Mouse (Mus musculus) lung, postnatal 4 days (tissue): ENCODE data around the gene Nat8f4.
"Not testable (repeated sequence)": the region's sequence is repeated elsewhere in the genome, so short reads cannot be mapped to it uniquely, and the experiment has no call there.

ENCODE experiments used
- DNase-seq, 2 experiments: peaks; one replicate each; pipeline ENCODE4 v3.0.0; 2021

Nat8f4 gene

DNA sequence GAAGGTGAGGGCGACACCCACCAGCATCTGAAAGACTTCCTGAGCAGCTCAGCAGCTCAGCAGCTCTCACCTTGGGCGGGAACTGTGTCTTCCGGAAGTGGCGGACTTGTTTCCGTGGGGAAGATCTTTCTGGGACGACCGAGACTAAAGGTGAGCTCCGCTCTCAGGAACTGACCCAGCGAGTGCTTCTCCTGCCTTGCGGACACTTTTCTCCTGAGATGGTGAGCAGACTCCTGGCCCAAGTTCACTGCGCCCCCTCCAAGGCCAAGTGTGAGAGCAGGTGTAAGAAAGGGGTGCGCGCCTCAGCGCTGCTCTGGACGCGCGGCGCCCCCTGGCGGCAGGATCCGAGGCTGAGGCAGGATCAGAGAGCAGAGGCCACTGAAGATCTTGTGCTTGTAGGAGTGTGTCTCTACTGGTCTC is at the start of gene Nat8f4:
Nat8f4 (minus strand) TSS at position 243 of the 420 bp plus-strand sequence.
- peak; percentile 77 to 82 for DNase-seq

DNA sequence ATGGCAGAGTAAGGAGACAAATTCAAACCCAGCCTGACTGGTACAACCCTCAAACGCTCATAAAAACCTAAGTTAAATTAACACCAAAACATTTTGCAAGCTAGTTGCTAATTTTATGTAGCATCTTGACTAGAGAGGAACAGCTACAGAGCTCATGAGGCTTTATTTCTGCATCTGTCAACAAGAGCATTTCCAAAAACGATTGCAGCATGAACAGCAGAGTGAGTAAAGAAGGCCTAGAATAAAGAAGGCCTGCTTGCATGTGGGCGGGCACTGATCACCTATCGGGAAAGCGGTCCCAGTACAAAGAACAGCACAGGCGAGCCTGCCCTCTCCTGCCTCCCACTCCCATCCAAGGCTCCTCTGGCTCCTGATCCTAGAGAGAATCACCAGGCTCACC is 43.9 kb upstream of the Nat8f4 start:
- DNase-seq: no peak

DNA sequence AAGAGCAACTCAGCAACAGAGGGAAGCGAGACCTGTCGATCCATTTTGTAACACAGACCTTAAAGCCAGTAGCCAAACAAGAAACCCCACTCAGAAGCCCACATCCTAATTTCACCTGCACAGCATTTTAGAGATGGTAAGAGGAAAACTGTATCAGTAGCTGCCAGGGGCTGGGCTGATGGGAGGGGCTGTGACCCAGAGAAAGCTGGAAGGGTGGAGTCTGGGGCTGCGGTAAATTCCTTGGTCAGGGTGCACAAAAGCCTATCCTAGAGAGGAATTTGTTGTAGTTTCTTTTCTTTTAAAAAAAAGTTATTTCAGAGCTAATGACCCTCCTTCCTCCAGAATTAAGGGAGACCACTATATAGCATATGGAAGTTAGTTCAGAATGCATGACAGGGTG is 37.8 kb upstream of the Nat8f4 start:
- DNase-seq: no peak

DNA sequence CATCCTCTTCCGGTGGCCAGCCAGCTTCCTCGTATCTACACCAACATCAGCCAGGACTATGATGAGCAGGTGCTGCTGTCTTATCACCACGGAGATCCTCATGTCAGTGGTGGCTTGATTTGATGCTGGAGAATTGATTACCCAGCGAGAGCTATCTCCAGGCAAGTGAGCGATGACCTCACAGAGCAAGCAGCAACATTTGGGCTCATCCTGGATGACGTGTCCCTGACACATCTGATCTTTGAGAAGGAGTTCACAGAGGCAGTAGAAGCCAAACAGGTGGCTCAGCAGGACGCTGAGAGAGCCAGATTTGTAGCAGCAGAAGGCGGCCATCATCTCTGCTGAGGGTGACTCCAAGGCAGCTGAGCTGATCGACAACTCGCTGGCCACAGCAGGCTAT is 34.0 kb upstream of the Nat8f4 start:
- DNase-seq: no peak

DNA sequence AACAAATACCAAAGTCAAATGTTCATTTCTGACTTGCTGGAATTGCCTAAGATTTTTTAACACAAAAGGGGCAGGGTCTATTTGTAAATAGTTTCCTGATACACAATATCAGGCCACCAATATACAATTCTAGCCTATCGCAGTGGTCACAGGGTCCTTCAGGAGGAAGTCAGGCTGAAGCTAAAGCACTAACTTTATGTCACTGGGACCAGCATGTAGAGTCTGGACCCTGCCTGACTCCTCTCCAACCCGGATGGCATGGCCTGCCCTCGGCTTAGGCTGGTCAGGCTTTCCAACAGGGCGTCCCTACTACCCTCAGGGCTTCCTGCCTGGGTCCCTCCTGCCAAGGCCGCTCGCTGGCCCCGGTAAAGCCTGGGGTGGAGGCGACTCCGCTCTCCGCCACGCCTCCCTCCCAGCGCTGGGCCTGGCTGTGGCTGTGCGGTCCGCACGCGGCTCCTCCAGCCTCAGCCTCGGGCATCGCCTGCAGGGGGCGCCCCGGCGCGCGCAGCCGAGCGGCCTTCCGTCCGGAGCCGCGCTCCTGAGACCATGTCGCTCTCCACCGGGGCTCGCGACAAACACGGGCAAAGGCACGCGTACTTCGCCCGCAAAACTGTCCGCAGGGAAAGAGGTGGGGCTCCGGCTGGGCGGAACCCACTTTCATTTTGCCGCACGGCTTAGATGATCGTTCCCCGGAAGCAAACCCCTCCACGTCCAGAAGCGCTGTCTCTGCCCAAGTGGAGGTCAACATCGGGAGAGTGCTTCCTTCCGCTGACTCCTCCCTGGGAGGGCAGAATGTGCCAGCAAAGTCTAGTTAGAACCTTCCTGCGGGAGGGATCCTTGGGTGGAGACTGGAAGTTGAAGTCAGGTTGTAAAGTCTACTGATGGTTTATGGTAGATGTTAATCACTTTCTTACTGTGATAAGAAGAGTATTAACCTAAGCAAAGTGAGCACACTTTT is 32.1 kb upstream of the Nat8f4 start:
- peak; percentile 91 to 94 for DNase-seq

DNA sequence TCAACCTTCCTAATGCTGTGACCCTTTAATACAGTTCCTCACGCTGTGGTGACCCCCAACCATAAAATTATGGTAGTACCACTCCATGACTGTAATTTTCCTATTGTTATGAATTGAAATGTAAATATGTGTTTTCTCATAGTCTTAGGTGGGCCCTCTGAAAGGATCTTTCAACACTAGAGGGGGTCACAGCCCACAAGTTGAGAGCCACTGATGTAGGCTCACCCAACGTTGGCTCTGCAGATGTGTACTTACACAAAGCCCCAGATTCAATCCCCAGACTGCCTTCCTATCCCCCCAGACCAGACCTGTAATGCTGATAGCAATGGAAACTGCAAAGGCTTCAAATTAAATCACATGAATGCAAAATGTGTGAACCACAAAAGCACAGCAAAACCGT is 31.0 kb upstream of the Nat8f4 start:
- DNase-seq: no peak

DNA sequence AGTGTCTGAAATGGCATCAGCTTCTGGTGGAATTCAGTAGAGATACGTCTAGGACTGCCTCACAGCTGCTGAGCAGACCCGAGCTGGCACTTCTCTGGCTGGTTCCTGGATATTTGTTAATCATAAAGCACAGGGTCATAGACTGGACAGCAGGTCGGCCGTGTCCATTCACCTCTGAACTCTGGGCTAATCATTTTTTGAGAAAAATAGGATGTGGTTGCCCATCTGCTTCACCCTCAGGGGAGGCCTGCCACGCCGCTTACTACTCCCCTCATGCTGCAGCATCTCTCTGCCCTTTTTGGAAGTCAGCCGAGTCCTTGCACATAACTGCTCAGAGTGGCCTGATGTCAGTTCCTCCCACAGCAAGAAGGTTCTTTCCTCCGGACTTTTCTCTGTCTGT is 29.4 kb upstream of the Nat8f4 start:
- DNase-seq: no peak

DNA sequence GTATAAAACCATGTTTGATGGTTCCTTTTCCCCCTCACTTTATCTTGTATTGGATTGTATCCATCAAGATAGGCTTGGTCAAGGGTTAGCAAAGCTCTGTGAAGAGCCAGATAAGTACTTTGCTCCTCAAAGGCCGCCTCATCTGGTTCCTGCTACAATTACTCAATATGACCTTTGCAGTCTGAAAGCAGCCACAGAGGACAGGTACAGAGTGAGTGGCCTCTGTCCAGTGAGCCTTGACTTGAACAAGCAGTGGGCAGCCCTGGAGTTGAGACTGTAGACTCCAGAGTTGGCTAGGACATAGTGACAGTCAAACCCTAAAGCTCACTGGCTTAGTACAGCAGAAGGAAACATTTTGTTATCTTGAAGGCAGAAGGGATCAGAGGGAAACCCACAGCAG is 24.6 kb upstream of the Nat8f4 start:
- DNase-seq: no peak

DNA sequence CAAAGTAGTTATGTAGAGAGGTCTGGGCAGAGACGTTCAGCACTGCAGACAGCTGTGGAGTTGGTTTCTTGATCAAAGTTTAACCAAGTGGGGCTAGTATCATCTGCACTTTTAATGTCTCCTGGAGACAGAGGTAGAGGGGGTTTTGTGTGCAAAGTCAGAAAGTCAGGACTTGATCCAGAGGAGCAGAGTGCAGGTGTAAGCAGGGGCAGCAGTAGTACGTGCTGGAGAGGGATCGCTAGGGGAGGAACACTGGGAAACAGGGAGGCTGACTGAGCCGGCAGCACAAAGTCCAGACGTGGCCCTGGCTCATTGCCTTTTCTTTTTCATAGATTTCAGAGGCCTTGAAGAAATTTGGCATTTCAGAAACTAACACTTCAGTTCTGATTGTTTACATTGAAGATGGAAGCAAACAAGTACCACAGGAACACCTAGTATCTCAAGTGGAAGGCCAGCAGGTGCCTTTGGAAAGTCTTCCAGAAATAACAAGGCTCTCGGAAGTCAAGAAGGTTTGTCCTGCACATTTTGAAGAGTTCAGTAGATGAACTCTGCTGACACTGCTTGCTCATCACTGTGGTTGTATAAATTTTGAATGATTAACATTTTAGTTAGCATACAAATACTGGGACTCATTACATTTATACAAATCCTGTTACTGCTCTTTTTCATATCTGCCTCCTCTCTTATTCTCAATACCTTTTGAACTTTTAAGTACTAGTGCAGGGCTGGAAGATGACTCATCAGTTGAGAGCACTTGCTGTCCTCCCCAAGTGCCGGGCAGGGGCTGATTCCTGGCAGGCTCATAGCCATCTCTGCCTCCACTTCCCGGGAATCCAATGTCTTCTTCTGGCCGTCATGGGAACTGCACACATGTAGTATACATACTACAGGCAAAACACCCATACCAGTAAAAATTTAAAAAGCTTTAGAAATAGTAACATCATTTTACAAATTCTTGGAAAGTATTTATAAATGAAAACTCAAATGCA is 23.1 kb upstream of the Nat8f4 start:
- DNase-seq: no peak

DNA sequence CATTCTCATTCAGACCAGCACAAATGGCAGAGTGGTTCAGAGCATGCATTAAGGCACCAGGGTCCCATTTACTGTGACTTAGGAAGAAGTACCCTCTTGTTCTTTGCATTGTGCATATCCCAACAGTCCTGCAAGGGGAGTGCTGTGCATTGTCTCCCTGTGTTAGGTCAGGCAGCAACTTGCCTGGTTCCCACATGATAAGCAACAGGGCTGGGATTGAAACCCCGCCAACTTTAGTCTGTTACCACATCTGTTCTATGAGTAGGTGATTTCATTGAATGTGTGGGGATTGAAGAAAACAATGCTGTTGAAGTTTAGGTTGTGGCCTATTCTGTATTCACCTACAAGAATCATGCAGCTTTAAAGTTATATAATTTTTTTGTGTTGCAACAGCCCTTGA is 22.0 kb upstream of the Nat8f4 start:
- no peak for DNase-seq

DNA sequence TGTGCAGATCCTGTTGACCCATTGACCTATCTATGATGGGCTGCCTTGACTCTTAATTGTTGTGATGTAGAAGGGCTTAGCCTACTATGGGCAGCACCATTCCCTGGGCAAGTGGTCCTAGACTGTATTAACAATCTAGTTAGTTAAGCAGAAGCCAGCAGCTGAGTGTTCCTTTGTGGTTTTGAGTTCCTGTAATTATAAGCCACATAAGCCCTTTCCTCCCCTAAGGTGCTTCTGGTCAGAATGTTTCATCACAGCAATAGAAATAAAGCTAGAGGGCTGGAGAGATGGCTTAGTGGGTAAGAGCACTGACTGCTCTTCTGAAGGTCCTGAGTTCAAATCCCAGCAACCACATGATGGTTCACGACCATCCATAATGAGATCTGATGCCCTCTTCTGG is 19.0 kb upstream of the Nat8f4 start:
- no peak for DNase-seq

DNA sequence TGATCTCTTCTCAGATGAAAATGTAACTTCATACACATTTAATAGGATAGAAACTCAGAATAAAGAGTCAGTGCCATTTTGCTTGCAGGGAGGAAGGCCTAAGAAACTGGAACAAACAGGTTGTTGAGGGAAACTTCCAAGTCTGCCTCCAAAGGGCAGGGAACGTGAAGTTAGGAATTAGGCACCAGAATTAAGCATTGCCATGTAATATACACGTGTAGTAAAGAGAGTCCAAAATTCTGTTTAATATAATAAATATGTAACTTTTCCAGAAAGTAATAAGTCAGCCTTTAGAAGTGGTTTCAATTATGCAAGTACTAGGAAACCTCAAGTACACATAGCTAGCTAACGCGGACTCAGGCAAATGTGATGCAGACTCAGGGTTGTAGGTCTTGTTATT is 14.7 kb upstream of the Nat8f4 start:
- DNase-seq: no peak

DNA sequence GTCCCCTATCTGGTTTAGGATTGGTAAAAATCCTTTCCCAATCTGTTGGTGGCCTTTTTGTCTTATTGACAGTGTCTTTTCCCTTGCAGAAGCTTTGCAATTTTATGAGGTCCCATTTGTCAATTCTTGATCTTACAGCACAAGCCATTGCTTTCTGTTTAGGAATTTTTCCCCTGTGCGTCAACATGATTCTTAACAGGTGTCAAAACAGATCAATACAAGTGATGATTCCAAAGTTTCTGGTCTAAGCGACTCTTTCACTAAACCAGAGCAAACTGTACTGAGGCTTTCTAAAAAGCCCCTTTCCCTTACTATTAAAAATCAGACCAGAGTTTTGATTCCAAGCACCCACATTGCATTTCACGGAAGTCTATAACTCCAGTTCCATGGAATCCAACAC is 13.7 kb upstream of the Nat8f4 start:
- not testable (repeated sequence) for DNase-seq

DNA sequence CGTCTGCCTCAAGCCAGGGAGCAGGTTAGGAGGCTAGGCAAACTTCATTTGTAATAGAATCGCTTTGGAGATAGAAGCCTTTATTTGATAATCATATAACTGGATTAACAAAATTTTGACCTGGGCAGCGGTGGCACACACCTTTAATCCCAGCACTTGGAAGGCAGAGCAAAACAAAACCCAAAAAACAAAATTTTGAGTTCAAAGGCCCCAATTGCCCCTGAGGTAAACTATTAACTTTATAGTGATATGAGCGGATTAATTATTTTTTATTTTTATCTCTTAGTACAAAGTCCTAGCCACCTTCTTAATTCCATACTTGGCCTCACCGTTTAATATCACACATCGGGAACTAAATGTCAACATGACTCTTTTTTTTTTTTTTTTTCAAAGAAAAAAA is 11.9 kb upstream of the Nat8f4 start:
- no peak for DNase-seq

DNA sequence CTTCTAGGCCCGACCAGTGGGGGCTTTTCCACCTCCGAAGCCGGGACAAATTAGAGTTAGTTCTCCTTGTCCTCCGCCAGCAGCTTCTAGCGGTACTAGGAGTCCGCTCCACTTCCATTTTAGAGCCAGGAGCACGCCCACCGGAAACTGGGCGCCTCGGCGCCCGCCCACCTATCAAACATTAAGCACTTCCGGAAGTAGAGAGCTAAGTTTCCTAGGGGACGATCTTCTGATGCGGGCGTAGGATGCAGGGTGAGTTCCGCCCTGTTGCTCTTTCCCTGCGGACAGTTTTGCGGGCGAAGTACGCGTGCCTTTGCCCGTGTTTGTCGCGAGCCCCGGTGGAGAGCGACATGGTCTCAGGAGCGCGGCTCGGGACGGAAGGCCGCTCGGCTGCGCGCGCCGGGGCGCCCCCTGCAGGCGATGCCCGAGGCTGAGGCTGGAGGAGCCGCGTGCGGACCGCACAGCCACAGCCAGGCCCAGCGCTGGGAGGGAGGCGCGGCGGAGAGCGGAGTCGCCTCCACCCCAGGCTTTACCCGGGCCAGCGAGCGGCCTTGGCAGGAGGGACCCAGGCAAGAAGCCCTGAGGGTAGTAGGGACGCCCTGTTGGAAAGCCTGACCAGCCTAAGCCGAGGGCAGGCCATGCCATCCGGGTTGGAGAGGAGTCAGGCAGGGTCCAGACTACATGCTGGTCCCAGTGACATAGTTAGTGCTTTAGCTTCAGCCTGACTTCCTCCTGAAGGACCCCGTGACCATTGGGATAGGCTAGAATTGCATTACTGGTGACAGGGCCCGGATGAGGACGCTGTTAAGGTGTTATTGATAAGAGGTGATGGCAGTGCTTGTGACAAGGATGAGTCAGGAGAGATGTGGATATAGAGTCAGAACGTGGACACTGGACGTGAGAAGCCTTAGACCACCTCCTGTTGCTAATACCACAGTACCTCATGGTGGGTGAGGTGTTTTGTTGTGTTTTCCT is 11.1 kb upstream of the Nat8f4 start, which contains the start of gene Nat8f1:
Nat8f1 (minus strand) TSS at position 149 of the 975 bp plus-strand sequence.
- DNase-seq: peak; percentile 91 to 93

DNA sequence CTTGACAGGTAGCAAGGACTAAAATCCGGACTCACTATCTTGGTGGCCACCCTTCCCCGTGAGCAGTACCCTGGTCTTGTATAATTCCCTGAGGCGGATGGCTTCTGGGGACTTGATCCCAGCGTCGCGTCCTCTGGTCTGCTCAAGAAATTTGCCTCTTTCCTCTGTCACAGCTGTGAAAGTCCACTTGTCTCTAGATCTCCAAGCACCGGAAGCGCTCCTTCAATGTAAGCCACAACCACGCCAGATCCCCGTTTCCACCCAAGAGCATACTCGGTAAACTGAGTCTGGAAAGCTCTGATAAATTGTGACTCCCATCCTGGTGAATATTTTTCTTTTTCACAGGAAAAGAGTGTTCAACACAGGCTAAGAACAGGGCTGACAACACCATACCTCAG is 10.5 kb upstream of the Nat8f4 start:
- DNase-seq: no peak

DNA sequence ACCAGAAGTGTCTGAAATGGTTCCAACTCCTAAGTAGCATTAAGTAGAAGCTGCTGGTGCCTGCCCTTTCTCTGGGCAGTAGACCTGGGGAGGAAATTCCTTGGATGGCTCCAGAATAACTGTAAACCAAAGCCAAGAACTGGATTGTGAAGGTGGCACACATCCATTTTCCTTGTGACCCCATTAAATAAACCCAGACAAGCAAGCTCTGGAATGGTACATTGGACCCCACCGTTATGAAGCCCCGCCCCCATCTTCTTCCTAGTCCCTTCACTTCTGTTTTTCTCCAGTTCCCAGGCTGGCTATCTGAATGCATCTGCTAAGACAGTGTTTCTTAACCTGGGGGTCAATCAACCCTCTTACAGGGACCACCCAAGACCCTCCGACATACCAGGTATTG is 6.9 kb upstream of the Nat8f4 start, which contains the start of gene Tprkb:
Tprkb (plus strand) TSS at position 279 of the 400 bp plus-strand sequence.
- no peak for DNase-seq

DNA sequence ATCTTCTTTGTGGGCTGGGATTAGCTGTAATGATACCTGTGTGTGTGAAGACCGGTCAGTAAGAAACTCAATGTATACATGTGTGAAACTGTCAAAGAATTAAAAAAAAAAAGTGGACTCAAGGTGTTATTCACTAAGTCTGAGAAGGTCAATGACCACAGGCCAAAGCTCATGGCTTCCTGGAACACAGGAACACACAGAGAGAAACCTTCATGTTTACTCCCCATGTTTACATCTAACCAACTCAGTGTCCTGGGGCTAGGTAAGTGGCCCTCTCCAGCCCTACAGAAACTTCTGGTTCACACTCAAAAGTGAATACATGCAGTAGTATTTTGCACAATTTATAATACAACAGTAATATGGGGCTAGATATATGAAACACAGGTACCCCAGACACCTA is 5.0 kb upstream of the Nat8f4 start:
- DNase-seq: no peak

DNA sequence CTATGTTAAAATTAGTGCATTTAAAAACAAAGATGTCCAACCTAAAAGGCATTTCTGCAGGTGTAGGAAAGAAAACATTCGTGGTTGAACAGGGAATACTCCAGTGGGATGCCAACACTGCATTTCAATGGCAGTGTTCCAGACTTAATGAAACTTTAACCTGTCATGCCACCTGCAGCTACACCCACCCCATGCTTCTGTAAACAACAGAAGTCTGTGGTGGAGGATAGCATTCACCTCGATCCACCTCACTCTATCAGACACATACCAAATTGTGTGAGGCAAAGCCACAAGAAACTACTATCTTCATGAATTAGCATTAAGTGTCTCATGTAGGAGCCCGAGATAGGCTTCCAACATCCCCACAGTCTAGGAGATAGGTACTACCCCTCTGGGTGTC is 3.7 kb upstream of the Nat8f4 start:
- DNase-seq: no peak

DNA sequence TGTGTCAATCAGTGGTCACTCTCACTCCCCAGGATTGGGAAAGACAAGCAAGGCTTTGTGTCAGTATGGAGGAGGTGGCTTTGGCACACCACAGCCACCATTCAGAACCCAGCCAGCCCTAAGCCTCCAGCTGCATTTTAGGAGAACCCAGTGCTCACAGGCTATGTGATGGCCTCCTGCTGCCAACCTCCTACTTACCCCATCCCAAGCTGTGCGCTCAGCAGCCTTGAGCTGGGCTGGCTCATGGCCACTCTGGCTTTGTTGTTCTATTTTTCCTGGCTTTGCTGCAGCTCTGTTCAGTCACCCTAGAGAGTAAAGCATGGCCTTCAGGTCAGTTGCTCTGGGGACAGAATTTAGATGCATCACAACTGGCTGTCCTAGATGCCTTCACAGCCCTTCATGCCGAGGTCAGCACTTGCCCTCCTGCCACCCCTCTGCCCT is 2.2 kb upstream of the Nat8f4 start:
- DNase-seq: peak in 1 of 2 experiments; percentile 44

DNA sequence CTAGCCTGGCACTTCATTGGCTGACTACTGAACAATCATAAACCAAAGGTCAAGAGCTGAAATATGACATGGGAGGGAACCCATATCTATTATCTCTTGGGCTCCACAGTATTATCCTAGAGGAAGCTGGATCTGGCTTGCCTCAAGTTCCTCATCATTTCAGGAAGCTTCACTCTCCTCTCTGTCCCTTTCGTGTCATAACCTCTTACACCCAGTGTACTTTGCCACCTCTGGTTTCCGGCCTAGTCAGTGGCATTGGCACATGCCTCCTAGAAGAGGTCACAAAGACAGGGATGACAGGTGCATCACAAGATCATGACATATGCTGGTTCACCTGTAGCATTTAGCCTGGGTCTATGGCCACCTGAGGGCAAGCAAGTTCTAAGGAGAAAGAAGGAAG is 2.4 kb downstream of the Nat8f4 start:
- DNase-seq: no peak
